Mouse (Mus musculus): ENCODE data around the gene Tubgcp4. TPM values are rescaled to one million over a fixed set of nuclear protein-coding genes. Genes with fewer than 3 reads are reported as not detected.

Gene Tubgcp4
- polyA plus RNA-seq, 1 experiment from 2014 or later, result 27.4 TPM

- no peaks in the 10 kb centered on the region for H3K4me1 ChIP-seq (replicated peaks)
- WGBS, result 78% methylated on average over 5 of the region's 5 CpGs
- peaks cover 32% of the 10 kb centered on the region for H3K36me3 ChIP-seq
- ATAC-seq (replicated peaks; ENCODE audit: insufficient number of reproducible peaks, insufficient read depth, low FRiP score, low read depth), result no peak
- H3K9me3 ChIP-seq (replicated peaks), result no peaks in the 10 kb centered on the region
- H3K4me2 ChIP-seq, result no peak overlapping the region
- H3K9ac ChIP-seq, result no peak overlapping the region
- no peak overlapping the region for H3K27ac ChIP-seq
- H3K4me3 ChIP-seq, result no peak overlapping the region
- H3K27me3 ChIP-seq, result no peaks in the 10 kb centered on the region
Observed at GRCm38 (mm10) chr2:121149679-121150078, 20.8 kb upstream of the Tubgcp4 start.

GRCm38 (mm10) chr2:121153100-121153499 lies 17.4 kb upstream of the Tubgcp4 start:
- Histone ChIP-seq H3K4me3 (no peak overlapping the region), H3K4me2 (no peak overlapping the region), H3K9me3 (replicated peaks) (no peaks in the 10 kb centered on the region), H3K27ac (no peak overlapping the region), H3K36me3 (peaks cover 32% of the 10 kb centered on the region), H3K4me1 (replicated peaks) (no peaks in the 10 kb centered on the region), H3K9ac (no peak overlapping the region), H3K27me3 (no peaks in the 10 kb centered on the region)
- ATAC-seq (replicated peaks; ENCODE audit: insufficient number of reproducible peaks, insufficient read depth, low FRiP score, low read depth), result no peak
- 86% methylated on average over 3 of the region's 3 CpGs for WGBS

GRCm38 (mm10) chr2:121169173-121169572 lies 1.3 kb upstream of the Tubgcp4 start:
- peaks cover 18% of the 10 kb centered on the region for H3K4me1 ChIP-seq (replicated peaks)
- ATAC-seq (replicated peaks; ENCODE audit: insufficient number of reproducible peaks, insufficient read depth, low FRiP score, low read depth), result no peak
- no peak overlapping the region for H3K27ac ChIP-seq
- WGBS, result 41% methylated on average over 4 of the region's 4 CpGs
- H3K9ac ChIP-seq, result peak overlapping the region; percentile 79; the same call in 1 of the 2 replicates
- H3K4me3 ChIP-seq, result peak overlapping the region; percentile 91
- H3K36me3 ChIP-seq, result peaks cover 17% of the 10 kb centered on the region
- H3K27me3 ChIP-seq, result no peaks in the 10 kb centered on the region
- H3K4me2 ChIP-seq, result peak overlapping the region; percentile 73
- H3K9me3 ChIP-seq (replicated peaks), result no peaks in the 10 kb centered on the region

GRCm38 (mm10) chr2:121169902-121170301 lies 552 bp upstream of the Tubgcp4 start:
- H3K9ac ChIP-seq, result peak overlapping the region; percentile 79
- H3K27me3 ChIP-seq, result no peaks in the 10 kb centered on the region
- no peaks in the 10 kb centered on the region for H3K9me3 ChIP-seq (replicated peaks)
- peaks cover 18% of the 10 kb centered on the region for H3K4me1 ChIP-seq (replicated peaks)
- WGBS, result 3% methylated on average over 9 of the region's 9 CpGs
- H3K4me2 ChIP-seq, result peak overlapping the region; percentile 73
- H3K27ac ChIP-seq, result peak overlapping the region; percentile 88
- no peak for ATAC-seq (replicated peaks; ENCODE audit: insufficient number of reproducible peaks, insufficient read depth, low FRiP score, low read depth)
- peak overlapping the region; percentile 91 for H3K4me3 ChIP-seq
- peaks cover 24% of the 10 kb centered on the region for H3K36me3 ChIP-seq

- peaks cover 25% of the 10 kb centered on the region for H3K36me3 ChIP-seq
- H3K4me3 ChIP-seq, result peak within 1 kb of the TSS; percentile 91
- H3K27ac ChIP-seq, result peak within 1 kb of the TSS; percentile 88
- H3K4me1 ChIP-seq (replicated peaks), result peaks cover 18% of the 10 kb centered on the region
- WGBS, result under 1% methylated on average over 63 of the region's 66 CpGs
- H3K9me3 ChIP-seq (replicated peaks), result no peaks in the 10 kb centered on the region
- peak within 1 kb of the TSS; percentile 79 for H3K9ac ChIP-seq
- H3K4me2 ChIP-seq, result peak within 1 kb of the TSS; percentile 73
- H3K27me3 ChIP-seq, result no peaks in the 10 kb centered on the region
- peak; percentile 95 for ATAC-seq (replicated peaks; ENCODE audit: insufficient number of reproducible peaks, insufficient read depth, low FRiP score, low read depth)
Observed at GRCm38 (mm10) chr2:121170980-121171742, 707 bp downstream of the Tubgcp4 start, which contains the start of gene Zscan29. Gene Zscan29, minus strand, starts transcription at chr2:121171125.

GRCm38 (mm10) chr2:121178828-121179479 lies 8.5 kb downstream of the Tubgcp4 start:
- H3K36me3 ChIP-seq, result peaks cover 49% of the 10 kb centered on the region
- no peaks in the 10 kb centered on the region for H3K27me3 ChIP-seq
- no peak overlapping the region for H3K4me3 ChIP-seq
- H3K4me2 ChIP-seq, result no peak overlapping the region
- no peaks in the 10 kb centered on the region for H3K4me1 ChIP-seq (replicated peaks)
- H3K9me3 ChIP-seq (replicated peaks), result no peaks in the 10 kb centered on the region
- H3K27ac ChIP-seq, result no peak overlapping the region
- no peak overlapping the region for H3K9ac ChIP-seq
- WGBS, result 97% methylated on average over 3 of the region's 3 CpGs
- no peak for ATAC-seq (replicated peaks; ENCODE audit: insufficient number of reproducible peaks, insufficient read depth, low FRiP score, low read depth)

- WGBS, result 72% methylated on average over 5 of the region's 5 CpGs
- ATAC-seq (replicated peaks; ENCODE audit: insufficient number of reproducible peaks, insufficient read depth, low FRiP score, low read depth), result no peak
- H3K36me3 ChIP-seq, result peaks cover 55% of the 10 kb centered on the region
Observed at GRCm38 (mm10) chr2:121183431-121183830, 13.0 kb downstream of the Tubgcp4 start.

GRCm38 (mm10) chr2:121184142-121184541 lies 13.7 kb downstream of the Tubgcp4 start:
- Histone ChIP-seq H3K9ac (no peak overlapping the region), H3K4me1 (replicated peaks) (no peaks in the 10 kb centered on the region), H3K27me3 (no peaks in the 10 kb centered on the region), H3K36me3 (peaks cover 55% of the 10 kb centered on the region), H3K27ac (no peak overlapping the region), H3K4me3 (no peak overlapping the region), H3K9me3 (replicated peaks) (no peaks in the 10 kb centered on the region), H3K4me2 (no peak overlapping the region)
- 91% methylated on average over 7 of the region's 7 CpGs for WGBS
- no peak for ATAC-seq (replicated peaks; ENCODE audit: insufficient number of reproducible peaks, insufficient read depth, low FRiP score, low read depth)

More at GRCm38 (mm10) chr2:121183431-121183830, 13.0 kb downstream of the Tubgcp4 start:
- H3K4me2 ChIP-seq, result no peak overlapping the region
- H3K9ac ChIP-seq, result no peak overlapping the region
- H3K9me3 ChIP-seq (replicated peaks), result no peaks in the 10 kb centered on the region
- no peaks in the 10 kb centered on the region for H3K4me1 ChIP-seq (replicated peaks)
- no peaks in the 10 kb centered on the region for H3K27me3 ChIP-seq
- no peak overlapping the region for H3K27ac ChIP-seq
- no peak overlapping the region for H3K4me3 ChIP-seq

- WGBS, result 71% methylated on average over 1 of the region's 1 CpGs
- Histone ChIP-seq H3K9me3 (replicated peaks) (no peaks in the 10 kb centered on the region), H3K4me3 (no peak overlapping the region), H3K36me3 (peaks cover 87% of the 10 kb centered on the region), H3K27me3 (no peaks in the 10 kb centered on the region), H3K4me1 (replicated peaks) (0 out of 2 replicates have a peak, but pooled peaks cover 1% of the 10 kb centered on the region), H3K9ac (no peak overlapping the region), H3K4me2 (no peak overlapping the region), H3K27ac (no peak overlapping the region)
- no peak for ATAC-seq (replicated peaks; ENCODE audit: insufficient number of reproducible peaks, insufficient read depth, low FRiP score, low read depth)
Observed at GRCm38 (mm10) chr2:121188530-121188929, 18.1 kb downstream of the Tubgcp4 start.

- 0 out of 2 replicates have a peak, but pooled peaks cover 3% of the 10 kb centered on the region for H3K4me1 ChIP-seq (replicated peaks)
- H3K9ac ChIP-seq, result no peak overlapping the region
- no peaks in the 10 kb centered on the region for H3K27me3 ChIP-seq
- no peaks in the 10 kb centered on the region for H3K9me3 ChIP-seq (replicated peaks)
- peaks cover 88% of the 10 kb centered on the region for H3K36me3 ChIP-seq
- no peak for ATAC-seq (replicated peaks; ENCODE audit: insufficient number of reproducible peaks, insufficient read depth, low FRiP score, low read depth)
- H3K4me3 ChIP-seq, result no peak overlapping the region
- 87% methylated on average over 9 of the region's 9 CpGs for WGBS
- H3K4me2 ChIP-seq, result no peak overlapping the region
- H3K27ac ChIP-seq, result no peak overlapping the region
Observed at GRCm38 (mm10) chr2:121195466-121195865, 25.0 kb downstream of the Tubgcp4 start.

GRCm38 (mm10) chr2:121204276-121204675 lies 33.8 kb downstream of the Tubgcp4 start:
- H3K36me3 ChIP-seq, result peaks cover 70% of the 10 kb centered on the region
- no peak overlapping the region for H3K9ac ChIP-seq
- 92% methylated on average over 17 of the region's 17 CpGs for WGBS
- H3K27ac ChIP-seq, result no peak overlapping the region
- no peak for ATAC-seq (replicated peaks; ENCODE audit: insufficient number of reproducible peaks, insufficient read depth, low FRiP score, low read depth)
- H3K4me2 ChIP-seq, result no peak overlapping the region
- no peaks in the 10 kb centered on the region for H3K4me1 ChIP-seq (replicated peaks)
- no peak overlapping the region for H3K4me3 ChIP-seq
- H3K27me3 ChIP-seq, result no peaks in the 10 kb centered on the region
- H3K9me3 ChIP-seq (replicated peaks), result no peaks in the 10 kb centered on the region

All from heart, embryonic 15.5 days (tissue).